Mouse (Mus musculus): ENCODE measurements around the gene Zbtb42.

Zbtb42 gene

DNA sequence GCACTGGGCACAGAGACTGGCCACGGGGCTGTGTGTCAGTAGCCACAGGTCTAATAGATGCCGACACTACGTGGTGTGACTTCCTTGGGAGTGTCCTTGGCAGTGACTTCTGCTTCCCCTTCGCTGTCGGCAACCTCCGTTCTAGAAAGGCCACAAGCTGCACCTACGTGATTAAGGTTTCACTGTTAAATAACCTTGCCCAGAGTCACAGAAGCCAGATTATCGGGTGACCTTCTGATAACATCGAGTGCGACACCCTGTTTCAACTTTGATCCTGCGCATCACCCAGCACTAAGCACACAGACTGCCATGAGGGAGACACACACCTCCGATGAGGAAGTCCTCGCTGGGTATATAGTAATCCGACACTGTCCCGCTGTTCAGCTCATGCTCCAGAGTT lies 9.8 kb downstream of the Zbtb42 start:
- TF ChIP-seq POU5F1 (IDR thresholded peaks at IDR 0.05; ENCODE audit: borderline replicate concordance, low read length) (no peak), CTCF (conservative IDR thresholded peaks at IDR 0.05; ENCODE audit: low read length) (no peak), NANOG (IDR thresholded peaks at IDR 0.05; ENCODE audit: borderline replicate concordance, low read length) (no peak)
- Histone ChIP-seq H3K27me3 (ENCODE audit: insufficient read depth, low read length) (peaks cover 93% of the 10 kb centered on the region), H3K36me3 (ENCODE audit: insufficient read depth, low read length) (peaks cover 4% of the 10 kb centered on the region; the same call in 1 of the 2 replicates), H3K4me3 (replicated peaks; ENCODE audit: low read length) (no peak overlapping the region), H3K4me1 (replicated peaks; ENCODE audit: low read depth, low read length) (peaks cover 22% of the 10 kb centered on the region), H3K9me3 (ENCODE audit: low read length) (peaks cover 3% of the 10 kb centered on the region; the same call in 1 of the 2 replicates)

DNA sequence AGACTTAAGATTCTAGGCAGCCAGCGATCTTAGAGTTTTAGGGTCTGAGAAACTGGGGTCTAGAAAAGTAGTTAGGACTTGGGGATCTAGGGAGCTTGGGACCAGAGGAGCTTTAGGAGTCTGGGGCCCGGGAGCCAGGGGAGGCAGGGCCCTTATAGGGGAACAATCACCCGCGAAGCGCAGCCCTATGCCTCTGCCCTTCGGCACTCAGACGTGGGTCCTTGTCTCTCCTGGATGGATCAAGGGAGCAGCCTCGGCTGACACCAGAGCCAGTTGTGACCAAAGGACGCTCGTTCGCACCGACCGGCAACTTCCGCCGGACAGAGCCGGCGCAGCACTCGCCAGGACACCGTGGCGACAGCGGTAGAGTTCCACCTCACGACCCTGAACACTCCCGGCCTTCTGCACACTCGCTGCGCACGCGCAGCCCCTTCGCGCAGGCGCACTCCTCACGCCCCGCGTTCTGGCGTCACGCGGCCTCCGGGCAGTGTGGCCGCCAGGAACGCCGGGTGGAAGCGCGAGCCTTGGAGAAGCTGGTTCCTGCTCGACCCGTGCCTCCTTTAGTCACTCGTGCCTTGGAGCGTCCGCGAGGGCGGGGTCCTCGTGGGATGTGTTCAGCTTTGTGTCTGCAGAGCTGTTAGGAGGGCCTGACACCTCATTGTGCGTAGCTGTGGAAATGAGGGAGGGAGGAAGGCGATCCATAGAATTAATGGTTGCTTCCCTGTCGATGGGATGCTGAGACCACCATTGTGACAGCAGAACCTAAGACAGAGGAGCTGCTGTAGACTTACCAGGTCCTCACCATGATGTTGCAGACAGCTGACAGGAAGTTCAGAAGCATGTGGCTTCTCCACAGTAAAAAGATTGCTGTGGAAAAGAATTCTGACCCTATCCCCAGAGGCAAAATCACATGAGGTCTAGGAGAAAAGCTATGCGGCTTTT lies 14.8 kb downstream of the Zbtb42 start:
- TF ChIP-seq POU5F1 (IDR thresholded peaks at IDR 0.05; ENCODE audit: borderline replicate concordance, low read length) (no peak), NANOG (IDR thresholded peaks at IDR 0.05; ENCODE audit: borderline replicate concordance, low read length) (no peak), CTCF (conservative IDR thresholded peaks at IDR 0.05; ENCODE audit: low read length) (no peak)
- H3K4me3 ChIP-seq (replicated peaks; ENCODE audit: low read length), result peak overlapping the region; percentile 79
- peaks cover 4% of the 10 kb centered on the region; the same call in 1 of the 2 replicates for H3K36me3 ChIP-seq (ENCODE audit: insufficient read depth, low read length)
- H3K27me3 ChIP-seq (ENCODE audit: insufficient read depth, low read length), result peaks cover 96% of the 10 kb centered on the region
- peaks cover 21% of the 10 kb centered on the region for H3K4me1 ChIP-seq (replicated peaks; ENCODE audit: low read depth, low read length)
- no peaks in the 10 kb centered on the region for H3K9me3 ChIP-seq (ENCODE audit: low read length)

DNA sequence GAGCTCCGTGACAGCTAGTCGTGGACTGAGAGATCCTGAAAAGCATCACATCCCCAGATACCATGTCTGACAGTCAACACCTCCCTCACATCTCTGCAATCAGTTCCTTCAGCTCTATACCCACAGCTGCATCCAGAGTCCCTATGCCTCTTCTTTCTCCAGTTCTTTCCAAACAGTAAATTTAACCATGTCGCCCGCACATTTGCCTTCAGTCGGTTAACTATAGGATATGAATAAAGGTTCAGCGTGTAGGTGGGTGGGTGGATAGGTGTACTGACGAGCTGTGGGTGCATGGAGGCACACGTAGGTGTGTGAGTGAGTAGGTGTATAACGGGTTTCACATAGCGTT lies 15.5 kb downstream of the Zbtb42 start:
- Histone ChIP-seq H3K4me3 (replicated peaks; ENCODE audit: low read length) (peak overlapping the region; percentile 79), H3K4me1 (replicated peaks; ENCODE audit: low read depth, low read length) (peaks cover 16% of the 10 kb centered on the region), H3K27me3 (ENCODE audit: insufficient read depth, low read length) (peaks cover 96% of the 10 kb centered on the region), H3K9me3 (ENCODE audit: low read length) (no peaks in the 10 kb centered on the region), H3K36me3 (ENCODE audit: insufficient read depth, low read length) (peaks cover 4% of the 10 kb centered on the region; the same call in 1 of the 2 replicates)
- TF ChIP-seq POU5F1 (IDR thresholded peaks at IDR 0.05; ENCODE audit: borderline replicate concordance, low read length) (no peak), CTCF (conservative IDR thresholded peaks at IDR 0.05; ENCODE audit: low read length) (no peak), NANOG (IDR thresholded peaks at IDR 0.05; ENCODE audit: borderline replicate concordance, low read length) (no peak)

DNA sequence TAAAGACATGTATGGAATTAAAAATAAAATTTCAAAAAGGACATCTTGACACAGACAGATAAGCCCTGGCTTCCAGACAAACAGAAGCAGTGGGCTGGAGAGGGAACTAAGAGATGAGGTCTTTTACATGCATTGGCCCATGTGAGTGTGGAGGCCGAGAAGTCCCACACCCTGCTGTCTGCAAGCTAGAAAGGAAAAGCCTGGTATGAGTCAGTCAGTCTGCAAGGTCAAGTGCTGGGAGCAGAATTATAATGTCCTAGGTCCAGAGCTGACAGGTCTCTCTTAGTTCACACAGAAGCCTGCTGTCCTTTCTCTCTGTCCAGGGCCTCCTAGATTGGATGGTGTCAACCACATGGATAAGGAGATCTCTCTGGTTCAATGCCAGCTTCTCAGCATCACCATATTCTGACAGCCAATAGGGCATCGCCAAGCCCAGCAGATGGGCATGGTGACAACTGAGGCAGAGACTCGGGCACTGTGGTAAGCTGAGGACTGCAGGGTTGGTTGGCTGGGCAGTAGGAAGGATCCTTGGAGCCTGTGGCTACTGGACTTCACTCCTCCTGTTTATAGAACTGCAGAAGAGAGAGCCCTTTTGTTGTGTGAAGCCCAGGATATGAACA lies 18.3 kb downstream of the Zbtb42 start:
- no peak overlapping the region for H3K4me3 ChIP-seq (replicated peaks; ENCODE audit: low read length)
- no peak for TF ChIP-seq NANOG (IDR thresholded peaks at IDR 0.05; ENCODE audit: borderline replicate concordance, low read length)
- TF ChIP-seq CTCF (conservative IDR thresholded peaks at IDR 0.05; ENCODE audit: low read length), result no peak
- no peak for TF ChIP-seq POU5F1 (IDR thresholded peaks at IDR 0.05; ENCODE audit: borderline replicate concordance, low read length)

DNA sequence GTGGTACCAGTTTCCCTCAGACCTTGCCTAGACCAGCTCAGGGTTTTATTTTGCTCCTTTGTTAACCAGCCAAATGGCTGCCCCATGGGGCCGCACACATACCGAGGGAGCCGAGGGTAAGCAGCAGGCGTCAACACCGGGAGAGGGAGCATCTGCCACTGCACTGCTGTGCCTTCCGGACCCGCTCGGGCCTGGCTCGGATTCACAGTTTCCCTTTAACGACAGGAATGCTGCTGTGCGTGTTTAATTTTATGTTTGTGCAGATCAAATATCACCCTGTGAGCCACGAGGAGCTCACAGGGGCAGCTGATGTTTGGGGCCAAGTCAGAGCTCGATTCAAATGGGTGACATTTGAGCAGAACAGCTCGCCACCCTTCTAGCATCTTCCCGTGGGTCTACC lies 21.9 kb downstream of the Zbtb42 start:
- Histone ChIP-seq H3K36me3 (ENCODE audit: insufficient read depth, low read length) (no peaks in the 10 kb centered on the region), H3K4me3 (replicated peaks; ENCODE audit: low read length) (peak overlapping the region; percentile 32), H3K9me3 (ENCODE audit: low read length) (no peaks in the 10 kb centered on the region), H3K4me1 (replicated peaks; ENCODE audit: low read depth, low read length) (peaks cover 19% of the 10 kb centered on the region), H3K27me3 (ENCODE audit: insufficient read depth, low read length) (peaks cover 88% of the 10 kb centered on the region)
- TF ChIP-seq POU5F1 (IDR thresholded peaks at IDR 0.05; ENCODE audit: borderline replicate concordance, low read length) (no peak), CTCF (conservative IDR thresholded peaks at IDR 0.05; ENCODE audit: low read length) (no peak), NANOG (IDR thresholded peaks at IDR 0.05; ENCODE audit: borderline replicate concordance, low read length) (no peak)

More for the DNA sequence above, 18.3 kb downstream of the Zbtb42 start:
- Histone ChIP-seq H3K4me1 (replicated peaks; ENCODE audit: low read depth, low read length) (peaks cover 30% of the 10 kb centered on the region), H3K9me3 (ENCODE audit: low read length) (no peaks in the 10 kb centered on the region), H3K27me3 (ENCODE audit: insufficient read depth, low read length) (peaks cover 97% of the 10 kb centered on the region), H3K36me3 (ENCODE audit: insufficient read depth, low read length) (peaks cover 4% of the 10 kb centered on the region; the same call in 1 of the 2 replicates)

DNA sequence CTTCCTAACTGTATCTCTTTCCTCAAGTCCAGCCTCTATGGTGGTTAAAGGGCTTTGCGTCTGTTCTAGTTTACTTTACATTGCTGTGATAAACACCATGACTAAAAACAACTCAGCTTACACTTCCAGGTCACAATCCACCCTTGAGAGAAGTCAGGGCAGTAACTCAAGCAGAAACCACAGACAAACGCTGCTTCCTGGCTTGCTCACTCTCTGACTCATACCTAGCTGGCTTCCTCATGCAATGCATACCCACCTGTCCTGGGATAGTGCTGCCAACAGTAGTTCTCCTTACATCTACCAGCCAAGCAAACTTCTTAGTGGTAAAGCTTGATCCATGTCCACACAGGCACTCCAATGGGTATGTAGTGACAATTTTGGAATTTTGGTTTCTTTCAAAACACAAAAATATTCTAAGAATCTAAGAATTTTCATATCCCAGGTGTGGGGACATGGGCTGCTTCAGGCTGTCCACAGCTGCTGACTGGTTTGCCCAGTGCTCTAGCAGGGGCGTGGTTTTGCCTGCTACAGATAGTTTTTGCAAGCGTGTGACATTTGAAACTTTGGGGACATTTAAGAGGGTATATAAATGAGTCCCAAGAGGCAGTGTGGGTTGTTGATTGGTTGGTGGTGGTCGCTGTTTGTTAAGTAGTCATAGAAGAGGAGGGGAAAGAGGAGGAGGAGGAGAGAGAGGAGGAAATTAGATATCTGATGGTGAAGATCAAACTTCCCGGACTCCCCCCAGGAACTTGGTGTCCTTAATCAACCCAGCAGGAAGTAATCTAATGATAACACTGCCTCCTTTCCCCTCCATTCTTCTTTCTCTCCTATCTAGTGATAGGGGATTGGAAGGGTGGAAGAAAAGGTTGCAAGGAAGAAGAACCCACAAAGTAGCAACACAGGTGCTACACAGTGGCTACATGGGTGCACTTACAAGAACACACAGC lies 24.0 kb downstream of the Zbtb42 start:
- peaks cover 25% of the 10 kb centered on the region for H3K4me1 ChIP-seq (replicated peaks; ENCODE audit: low read depth, low read length)
- no peak for TF ChIP-seq NANOG (IDR thresholded peaks at IDR 0.05; ENCODE audit: borderline replicate concordance, low read length)
- no peak for TF ChIP-seq POU5F1 (IDR thresholded peaks at IDR 0.05; ENCODE audit: borderline replicate concordance, low read length)
- no peak for TF ChIP-seq CTCF (conservative IDR thresholded peaks at IDR 0.05; ENCODE audit: low read length)
- H3K27me3 ChIP-seq (ENCODE audit: insufficient read depth, low read length), result peaks cover 85% of the 10 kb centered on the region
- H3K4me3 ChIP-seq (replicated peaks; ENCODE audit: low read length), result no peak overlapping the region
- H3K36me3 ChIP-seq (ENCODE audit: insufficient read depth, low read length), result no peaks in the 10 kb centered on the region
- H3K9me3 ChIP-seq (ENCODE audit: low read length), result no peaks in the 10 kb centered on the region

DNA sequence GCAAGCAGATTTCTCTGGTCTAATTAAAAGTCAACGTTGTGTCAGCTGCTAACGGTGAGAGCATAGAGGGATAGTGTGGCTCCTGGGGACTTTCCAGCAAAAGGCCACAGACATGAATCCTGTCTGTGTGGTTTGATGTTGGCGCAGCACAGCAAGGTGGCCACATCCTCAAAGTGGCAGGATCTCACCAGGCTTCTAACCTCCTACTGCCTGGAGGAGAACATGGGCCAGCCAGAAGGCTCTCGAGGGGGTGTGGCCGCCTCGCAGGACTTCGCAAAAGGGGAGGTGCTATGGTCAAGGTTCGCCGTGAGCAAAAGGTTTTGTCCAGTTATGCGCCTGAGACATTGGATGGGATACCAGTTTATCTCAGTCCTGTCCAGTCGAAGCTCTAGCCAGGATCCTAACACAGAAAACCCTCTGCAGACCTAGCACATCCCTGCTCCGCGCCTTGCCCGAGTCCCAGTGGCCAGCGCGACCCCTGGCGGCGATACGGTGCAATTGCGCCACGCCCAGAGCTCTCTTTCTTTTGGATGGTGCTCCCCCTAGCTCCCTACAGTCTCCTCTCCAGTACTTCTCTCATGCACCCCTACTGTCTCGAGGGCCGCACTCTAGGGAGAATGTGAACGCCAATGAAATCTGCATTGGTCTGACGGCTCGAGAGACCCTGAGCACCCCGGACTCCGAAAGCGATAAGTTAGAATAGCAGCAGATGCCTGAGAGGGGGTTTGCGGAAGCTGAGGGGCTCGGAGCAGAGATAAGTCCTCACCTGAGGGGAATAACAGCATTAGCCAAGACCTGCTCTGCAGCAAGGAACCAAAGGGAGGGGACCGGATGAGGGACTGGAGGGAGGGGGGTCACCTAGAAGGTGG lies 28.3 kb downstream of the Zbtb42 start:
- Histone ChIP-seq H3K4me1 (replicated peaks; ENCODE audit: low read depth, low read length) (peaks cover 15% of the 10 kb centered on the region), H3K27me3 (ENCODE audit: insufficient read depth, low read length) (peaks cover 75% of the 10 kb centered on the region), H3K4me3 (replicated peaks; ENCODE audit: low read length) (peak overlapping the region; percentile 20; the same call in 1 of the 2 replicates), H3K9me3 (ENCODE audit: low read length) (peaks cover 4% of the 10 kb centered on the region; the same call in 1 of the 2 replicates), H3K36me3 (ENCODE audit: insufficient read depth, low read length) (no peaks in the 10 kb centered on the region)
- TF ChIP-seq POU5F1 (IDR thresholded peaks at IDR 0.05; ENCODE audit: borderline replicate concordance, low read length) (no peak), CTCF (conservative IDR thresholded peaks at IDR 0.05; ENCODE audit: low read length) (peak; percentile 98)

Data from E14TG2a.4 (cell line).